Mouse (Mus musculus) liver, embryonic 16.5 days (tissue): ENCODE results near the gene Asxl1. TPM values are rescaled to one million over a fixed set of nuclear protein-coding genes. Genes with fewer than 3 reads are reported as not detected.

ENCODE experiments used
- ATAC-seq: fragments of 200-750 bp; cut with Nextera tagmentation; 2 replicates; pipeline ENCODE4 v1.8.0; 2017; ENCODE audit warnings: low read depth, mild to moderate bottlenecking, moderate number of reproducible peaks, moderate library complexity
- H3K27ac ChIP-seq: fragments of 300-500 bp; sonication (generic); 2 replicates; pipeline ENCODE4 v1.5.1; 2014; ENCODE audit warnings: mild to moderate bottlenecking, low read length
- H3K27me3 ChIP-seq: fragments of 300-500 bp; sonication (generic); 2 replicates; pipeline ENCODE4 v1.6.1; 2014; ENCODE audit warnings: low read depth, low read length, mixed read lengths; ENCODE audit not compliant: control insufficient read depth, insufficient read depth
- H3K36me3 ChIP-seq: fragments of 300-500 bp; sonication (generic); 2 replicates; pipeline ENCODE4 v1.6.1; 2014; ENCODE audit warnings: mild to moderate bottlenecking; ENCODE audit not compliant: control insufficient read depth, insufficient read depth
- H3K4me1 ChIP-seq: fragments of 300-500 bp; sonication (generic); 2 replicates; pipeline ENCODE4 v1.6.1; 2014; ENCODE audit warnings: low read depth, low read length, mixed read lengths; ENCODE audit not compliant: control insufficient read depth
- H3K4me2 ChIP-seq: fragments of 300-500 bp; sonication (generic); 2 replicates; pipeline ENCODE4 v1.6.1; 2014; ENCODE audit warnings: low read depth, low read length, mixed read lengths
- H3K4me3 ChIP-seq: fragments of 300-500 bp; sonication (generic); 2 replicates; pipeline ENCODE4 v1.5.1; 2014; ENCODE audit warnings: low read depth, mild to moderate bottlenecking, low read length
- H3K9ac ChIP-seq: fragments of 300-500 bp; sonication (generic); 2 replicates; pipeline ENCODE4 v1.6.1; 2014; ENCODE audit warnings: low read depth, low read length
- H3K9me3 ChIP-seq: fragments of 300-500 bp; sonication (generic); replicated peaks from 2 replicates; pipeline ENCODE4 v1.6.1; 2016; ENCODE audit warnings: low read length; ENCODE audit not compliant: control insufficient read depth
- WGBS: fragments of 180-500 bp; shearing (Covaris S2); extraction: QIAGEN DNeasy Blood & Tissue Kit; methylation state at CpG from one replicate; pipeline ENCODE4 v1.1.7; 2014; ENCODE audit not compliant: insufficient replicate concordance; 5-methylcytosine and 5-hydroxymethylcytosine counted together
- polyA plus RNA-seq: library from polyadenylated mRNA; unstranded; fragments of >200 nt; fragmentation: Nextera tagmentation; extraction: Ambion mirVana; gene quantifications from 2 replicates; pipeline ENCODE4 v1.2.1, GENCODE M21; 2015

The Asxl1 gene
- 4.2 and 4.7 TPM in 2 replicates for polyA plus RNA-seq

- peaks cover 53% of the 10 kb centered on the region for H3K4me1 ChIP-seq
- peak within 1 kb of the TSS; percentile 97 for H3K9ac ChIP-seq
- H3K27me3 ChIP-seq, result no peaks in the 10 kb centered on the region
- peak within 1 kb of the TSS; percentile 95 for H3K4me3 ChIP-seq
- H3K27ac ChIP-seq, result peak within 1 kb of the TSS; percentile 97
- WGBS, result under 1% methylated on average over 70 of the region's 79 CpGs
- no peaks in the 10 kb centered on the region for H3K36me3 ChIP-seq
- H3K9me3 ChIP-seq, result no peaks in the 10 kb centered on the region
- H3K4me2 ChIP-seq, result peak within 1 kb of the TSS; percentile 68
- peak; percentile 94 for ATAC-seq
These were observed at the start of gene Asxl1 for GRCm38 (mm10) chr2:153345454-153346220. Asxl1 (plus strand) TSS chr2:153345829.

GRCm38 (mm10) chr2:153297771-153298170 lies 47.9 kb upstream of the Asxl1 start:
- WGBS, result 81% methylated on average over 4 of the region's 4 CpGs
- no peak overlapping the region for H3K4me3 ChIP-seq
- no peaks in the 10 kb centered on the region for H3K9me3 ChIP-seq
- H3K4me2 ChIP-seq, result no peak overlapping the region
- peaks cover 9% of the 10 kb centered on the region for H3K4me1 ChIP-seq
- no peaks in the 10 kb centered on the region for H3K36me3 ChIP-seq
- H3K9ac ChIP-seq, result no peak overlapping the region
- no peak for ATAC-seq
- no peak overlapping the region for H3K27ac ChIP-seq
- no peaks in the 10 kb centered on the region for H3K27me3 ChIP-seq

DNA sequence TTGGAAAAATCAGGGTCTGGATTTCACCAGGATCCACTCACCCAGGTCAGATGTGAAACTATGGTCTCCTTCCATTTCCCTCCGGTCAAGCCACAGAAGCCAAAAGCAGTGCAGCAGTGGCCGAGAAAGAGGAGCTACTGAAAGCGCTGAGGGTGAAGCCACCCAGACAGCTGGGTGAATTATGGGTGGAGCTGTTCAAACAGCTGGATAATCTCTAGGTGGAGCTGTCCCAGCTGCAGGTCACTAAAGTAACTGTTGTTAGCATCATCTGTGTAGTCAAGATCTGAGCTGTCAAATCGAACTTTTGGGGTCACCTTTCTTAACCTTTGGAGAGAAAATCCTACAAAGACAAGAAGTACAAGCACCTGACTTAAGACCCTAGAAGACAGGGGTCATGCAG lies 47.2 kb upstream of the Asxl1 start:
- no peaks in the 10 kb centered on the region for H3K27me3 ChIP-seq
- no peak overlapping the region for H3K4me3 ChIP-seq
- H3K27ac ChIP-seq, result 0 out of 2 replicates have a peak overlapping the region, but pooled peaks have one; percentile 11
- no peak overlapping the region for H3K9ac ChIP-seq
- ATAC-seq, result no peak
- no peaks in the 10 kb centered on the region for H3K36me3 ChIP-seq
- peaks cover 9% of the 10 kb centered on the region for H3K4me1 ChIP-seq
- H3K9me3 ChIP-seq, result no peaks in the 10 kb centered on the region
- H3K4me2 ChIP-seq, result no peak overlapping the region
- 43% methylated on average over 4 of the region's 4 CpGs for WGBS

GRCm38 (mm10) chr2:153298863-153299262 lies 46.8 kb upstream of the Asxl1 start:
- ATAC-seq, result peak; percentile 41; the same call in 1 of the 2 replicates
- WGBS, result 29% methylated on average over 4 of the region's 4 CpGs
- 0 out of 2 replicates have a peak overlapping the region, but pooled peaks have one; percentile 11 for H3K27ac ChIP-seq
- no peaks in the 10 kb centered on the region for H3K27me3 ChIP-seq
- no peaks in the 10 kb centered on the region for H3K36me3 ChIP-seq
- peaks cover 9% of the 10 kb centered on the region for H3K4me1 ChIP-seq
- H3K4me2 ChIP-seq, result no peak overlapping the region
- no peak overlapping the region for H3K9ac ChIP-seq
- H3K4me3 ChIP-seq, result no peak overlapping the region
- H3K9me3 ChIP-seq, result no peaks in the 10 kb centered on the region

GRCm38 (mm10) chr2:153301123-153301522 lies 44.5 kb upstream of the Asxl1 start:
- 85% methylated on average over 5 of the region's 5 CpGs for WGBS
- Histone ChIP-seq H3K4me1 (peaks cover 9% of the 10 kb centered on the region), H3K4me2 (no peak overlapping the region), H3K9me3 (no peaks in the 10 kb centered on the region), H3K36me3 (no peaks in the 10 kb centered on the region), H3K27me3 (no peaks in the 10 kb centered on the region), H3K4me3 (no peak overlapping the region), H3K27ac (no peak overlapping the region), H3K9ac (no peak overlapping the region)
- no peak for ATAC-seq

GRCm38 (mm10) chr2:153305240-153305639 lies 40.4 kb upstream of the Asxl1 start:
- no peaks in the 10 kb centered on the region for H3K9me3 ChIP-seq
- H3K27me3 ChIP-seq, result no peaks in the 10 kb centered on the region
- no peaks in the 10 kb centered on the region for H3K4me1 ChIP-seq
- no peaks in the 10 kb centered on the region for H3K36me3 ChIP-seq
- H3K4me2 ChIP-seq, result no peak overlapping the region
- WGBS, result 67% methylated on average over 6 of the region's 6 CpGs
- H3K9ac ChIP-seq, result no peak overlapping the region
- no peak for ATAC-seq
- H3K27ac ChIP-seq, result no peak overlapping the region
- H3K4me3 ChIP-seq, result no peak overlapping the region

GRCm38 (mm10) chr2:153308586-153308985 lies 37.0 kb upstream of the Asxl1 start:
- H3K4me1 ChIP-seq, result no peaks in the 10 kb centered on the region; the same call in 1 of the 2 replicates
- H3K4me3 ChIP-seq, result no peak overlapping the region
- H3K9me3 ChIP-seq, result no peaks in the 10 kb centered on the region
- H3K27ac ChIP-seq, result no peak overlapping the region
- H3K36me3 ChIP-seq, result no peaks in the 10 kb centered on the region
- H3K27me3 ChIP-seq, result no peaks in the 10 kb centered on the region
- H3K9ac ChIP-seq, result no peak overlapping the region
- 71% methylated on average over 7 of the region's 7 CpGs for WGBS
- H3K4me2 ChIP-seq, result no peak overlapping the region
- ATAC-seq, result no peak

- Histone ChIP-seq H3K9me3 (no peaks in the 10 kb centered on the region), H3K9ac (no peak overlapping the region), H3K27ac (no peak overlapping the region), H3K27me3 (no peaks in the 10 kb centered on the region), H3K36me3 (no peaks in the 10 kb centered on the region), H3K4me1 (no peaks in the 10 kb centered on the region; the same call in 1 of the 2 replicates), H3K4me3 (no peak overlapping the region), H3K4me2 (no peak overlapping the region)
- WGBS, result 62% methylated on average over 8 of the region's 8 CpGs
- no peak for ATAC-seq
These were observed 36.5 kb upstream of the Asxl1 start for GRCm38 (mm10) chr2:153309106-153309505.

- no peaks in the 10 kb centered on the region; the same call in 1 of the 2 replicates for H3K4me1 ChIP-seq
- no peak overlapping the region for H3K9ac ChIP-seq
- 68% methylated on average over 6 of the region's 6 CpGs for WGBS
- no peak overlapping the region for H3K4me3 ChIP-seq
- no peak for ATAC-seq
- no peak overlapping the region for H3K4me2 ChIP-seq
- H3K36me3 ChIP-seq, result no peaks in the 10 kb centered on the region
- H3K27ac ChIP-seq, result no peak overlapping the region
- no peaks in the 10 kb centered on the region for H3K27me3 ChIP-seq
- H3K9me3 ChIP-seq, result no peaks in the 10 kb centered on the region
These were observed 35.4 kb upstream of the Asxl1 start for GRCm38 (mm10) chr2:153310228-153310627.
